ENCODE assay signal across 7 mouse cellular contexts in the genomic region with DNA sequence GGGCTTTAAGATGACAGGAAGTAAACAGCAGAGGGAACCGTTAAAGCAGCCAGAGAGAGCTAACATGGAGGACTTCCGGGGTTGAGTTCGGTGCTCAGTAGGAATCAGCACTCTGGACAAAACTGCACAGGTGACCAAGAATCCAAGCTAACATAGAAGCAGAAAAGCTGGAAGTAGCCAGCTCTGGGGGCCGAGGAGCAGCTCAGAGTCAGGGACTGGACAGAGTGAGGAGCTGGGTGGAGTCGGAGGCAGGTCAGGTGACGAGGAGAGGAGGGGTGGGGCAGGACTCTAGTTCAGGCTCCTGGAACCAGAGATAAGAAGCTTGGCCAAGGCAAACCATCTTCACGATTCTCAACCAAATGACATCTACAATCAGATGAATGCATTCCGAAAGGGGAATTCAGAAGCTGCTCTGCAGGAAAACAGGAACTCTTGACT. TPM values are rescaled to one million over a fixed set of nuclear protein-coding genes. Genes with fewer than 3 reads are reported as not detected.
DNase-seq lines count a peak whose midpoint lies in the region; ATAC-seq and TF ChIP-seq lines count a peak whose summit lies in the region.

No protein-coding gene starts in this region.

- no peak overlapping the region for H3K4me3 ChIP-seq in C2C12 (ENCODE audit: insufficient read depth, poor library complexity, severe bottlenecking)
- H3K4me3 ChIP-seq in embryonic facial prominence, embryonic 14.5 days (ENCODE audit: low read depth, low read length), result peak overlapping the region; percentile 5; the same call in 1 of the 2 replicates
- no peak overlapping the region for H3K4me3 ChIP-seq in neural tube, embryonic 13.5 days

- H3K9ac ChIP-seq in embryonic facial prominence, embryonic 14.5 days (ENCODE audit: low read depth, low read length), result no peak overlapping the region
- H3K9ac ChIP-seq in neural tube, embryonic 13.5 days, result no peak overlapping the region

- H3K9me3 ChIP-seq in embryonic facial prominence, embryonic 14.5 days (ENCODE audit: control insufficient read depth, low read length), result no peaks in the 10 kb centered on the region
- no peaks in the 10 kb centered on the region for H3K9me3 ChIP-seq in neural tube, embryonic 13.5 days

- 26% methylated on average over 8 of the region's 8 CpGs for WGBS in embryonic facial prominence, embryonic 14.5 days
- WGBS in neural tube, embryonic 13.5 days, result 37% methylated on average over 8 of the region's 8 CpGs

- 0 out of 2 replicates have a peak, but pooled peaks have one; percentile 48 for ATAC-seq in embryonic facial prominence, embryonic 14.5 days (ENCODE audit: low read depth)
- no peak for ATAC-seq in neural tube, embryonic 13.5 days (ENCODE audit: low read depth)
- ATAC-seq in frontal cortex, adult (ENCODE audit: low TSS enrichment), result no peak

- H3K27me3 ChIP-seq in C2C12 (ENCODE audit: control insufficient read depth, insufficient read depth, insufficient read length), result no peaks in the 10 kb centered on the region
- no peaks in the 10 kb centered on the region for H3K27me3 ChIP-seq in embryonic facial prominence, embryonic 14.5 days (replicated peaks; ENCODE audit: control insufficient read depth, insufficient read depth, low read length)
- no peaks in the 10 kb centered on the region for H3K27me3 ChIP-seq in neural tube, embryonic 13.5 days

- peak overlapping the region; percentile 32 for H3K4me2 ChIP-seq in embryonic facial prominence, embryonic 14.5 days (ENCODE audit: low read depth, low read length)
- H3K4me2 ChIP-seq in neural tube, embryonic 13.5 days, result peak overlapping the region; percentile 21

- no peaks in the 10 kb centered on the region for H3K79me2 ChIP-seq in C2C12 (ENCODE audit: control insufficient read depth, insufficient read depth)

- H3ac ChIP-seq in C2C12 (ENCODE audit: control insufficient read depth, insufficient read length, low read depth), result no peak overlapping the region

- TF ChIP-seq CTCF in C2C12 (IDR thresholded peaks at IDR 0.05; ENCODE audit: control insufficient read depth, insufficient read depth, insufficient read length), result no peak

- H3K27ac ChIP-seq in embryonic facial prominence, embryonic 14.5 days (replicated peaks; ENCODE audit: low read depth, low read length), result no peak overlapping the region
- H3K27ac ChIP-seq in neural tube, embryonic 13.5 days (replicated peaks), result no peak overlapping the region

- H3K36me3 ChIP-seq in C2C12 (ENCODE audit: control insufficient read depth, insufficient read depth), result no peaks in the 10 kb centered on the region
- no peaks in the 10 kb centered on the region for H3K36me3 ChIP-seq in embryonic facial prominence, embryonic 14.5 days (ENCODE audit: control insufficient read depth, insufficient read depth, low read length)
- H3K36me3 ChIP-seq in neural tube, embryonic 13.5 days, result no peaks in the 10 kb centered on the region

- no peaks in the 10 kb centered on the region for H3K79me3 ChIP-seq in C2C12 (ENCODE audit: low read depth)

- peaks cover 5% of the 10 kb centered on the region; the same call in 1 of the 2 replicates for H3K4me1 ChIP-seq in embryonic facial prominence, embryonic 14.5 days (ENCODE audit: control insufficient read depth, insufficient read depth, low read length)
- no peaks in the 10 kb centered on the region for H3K4me1 ChIP-seq in neural tube, embryonic 13.5 days (replicated peaks)

- DNase-seq in A20 (ENCODE audit: low read depth, low spot score) (peak; percentile 47), liver (peak; percentile 91)
- no peak for DNase-seq in embryonic facial prominence, embryonic 14.5 days (ENCODE audit: low spot score)
- no peak for DNase-seq in left cerebral cortex, adult 8-10 months (ENCODE audit: low spot score in 2 of 2)

TF ChIP-seq in C2C12, 6 proteins besides CTCF, POLR2A, EP300 and RAD21:
- TF ChIP-seq USF1 (IDR thresholded peaks at IDR 0.05; ENCODE audit: low read depth) (peak; percentile 17), CEBPB (IDR thresholded peaks at IDR 0.05; ENCODE audit: low read depth) (no peak)

RNA-seq across cellular contexts. Expression of a gene that starts 11.2 kb away (rescaled TPM):
- not detected for polyA plus RNA-seq in C2C12 (2012; fragmentation: generic; extraction: Trizol)
- 2.3 and 3.9 TPM in 2 replicates for polyA plus RNA-seq in embryonic facial prominence, embryonic 14.5 days (2014; fragmentation: Nextera tagmentation; extraction: Ambion mirVana)
- polyA plus RNA-seq in neural tube, embryonic 13.5 days (2015; fragmentation: Nextera tagmentation; extraction: Ambion mirVana), result 5.2 and 5.7 TPM in 2 replicates
- 10 to 100 TPM in 3 of 4 experiments, 1 to 10 TPM in 1; 9.8 to 11.5 (median 10.4) TPM for total RNA-seq in left cerebral cortex, adult 8-10 months (2022)

RNA-seq across cellular contexts. Expression of a gene that starts 27.7 kb away (rescaled TPM):
- polyA plus RNA-seq in C2C12 (2012; fragmentation: generic; extraction: Trizol), result 67.6 TPM
- 49.0 and 52.6 TPM in 2 replicates for polyA plus RNA-seq in embryonic facial prominence, embryonic 14.5 days (2014; fragmentation: Nextera tagmentation; extraction: Ambion mirVana)
- 47.8 and 51.1 TPM in 2 replicates for polyA plus RNA-seq in neural tube, embryonic 13.5 days (2015; fragmentation: Nextera tagmentation; extraction: Ambion mirVana)
- total RNA-seq in left cerebral cortex, adult 8-10 months (2022), result 10 to 100 TPM; 13.3 to 15.9 (median 14.4) TPM

Comparison
In these comparisons a context has a peak if more than half of its experiments do, and no peak if none do; other contexts are left out.
1. DNase-seq: peak in A20 (single experiment) and liver (single experiment); none in embryonic facial prominence, embryonic 14.5 days (single experiment) and left cerebral cortex, adult 8-10 months (0 of 2).